Mouse (Mus musculus): ENCODE measurements around the gene Gm21915. TPM values are rescaled to one million over a fixed set of nuclear protein-coding genes. Genes with fewer than 3 reads are reported as not detected.

Gm21915 gene
- polyA plus RNA-seq, 1 experiment, result not detected

DNA sequence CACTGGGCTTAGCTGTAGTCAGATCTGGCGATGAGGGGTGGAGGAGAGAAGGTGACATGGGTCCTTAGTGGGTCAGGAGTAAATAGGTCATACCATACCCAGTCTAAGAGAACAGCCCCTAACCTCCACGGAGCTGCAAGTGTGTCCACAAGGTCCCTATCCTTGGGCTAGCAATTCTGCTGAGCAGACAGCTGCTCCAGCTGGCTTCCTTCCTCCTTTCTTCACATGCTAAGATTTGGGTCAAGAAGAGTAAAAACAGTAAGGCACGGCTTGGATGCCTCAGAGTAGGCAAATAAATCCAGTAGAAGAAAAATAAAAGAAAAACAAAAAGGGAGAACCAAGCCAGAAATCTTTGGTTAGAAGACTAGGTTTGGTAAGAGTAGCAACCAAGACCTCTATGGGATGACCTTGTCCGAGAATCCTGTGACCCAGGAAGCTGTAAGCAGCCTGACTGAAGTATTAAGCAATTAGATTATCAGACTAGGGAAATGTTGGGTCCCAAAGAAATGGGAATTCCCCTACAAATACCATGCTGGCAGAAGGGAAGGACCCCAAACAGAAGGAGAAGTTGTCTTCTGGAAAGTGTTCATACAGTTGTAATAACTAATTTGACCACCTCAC lies 19.1 kb upstream of the Gm21915 start:
- H3K4me3 ChIP-seq (ENCODE audit: extremely low read depth, insufficient read depth, insufficient read length), result no peak overlapping the region

GRCm38 (mm10) chr9:40652757-40653156 lies 17.7 kb upstream of the Gm21915 start:
- Histone ChIP-seq H3K27me3 (ENCODE audit: control insufficient read depth, insufficient read depth, low read length) (no peaks in the 10 kb centered on the region), H3K36me3 (ENCODE audit: control insufficient read depth, insufficient read depth, low read length) (no peaks in the 10 kb centered on the region), H3K4me3 (ENCODE audit: extremely low read depth, insufficient read depth, insufficient read length) (no peak overlapping the region), H3K4me1 (ENCODE audit: control insufficient read depth, insufficient read depth, insufficient read length) (no peaks in the 10 kb centered on the region), H3K27ac (ENCODE audit: insufficient read depth, low read length) (no peak overlapping the region)
- 19% methylated on average over 9 of the region's 9 CpGs for WGBS
- DNase-seq (ENCODE audit: low read depth in 1 of 2, low spot score in 2 of 2), result no peak
- TF ChIP-seq POLR2A (IDR thresholded peaks at IDR 0.05; ENCODE audit: low read depth, low read length) (no peak), CTCF (IDR thresholded peaks at IDR 0.05; ENCODE audit: extremely low read depth, insufficient read depth, insufficient read length, insufficient replicate concordance) (no peak)

More for the DNA sequence above, 19.1 kb upstream of the Gm21915 start:
- DNase-seq (ENCODE audit: low read depth in 1 of 2, low spot score in 2 of 2), result no peak
- no peaks in the 10 kb centered on the region for H3K4me1 ChIP-seq (ENCODE audit: control insufficient read depth, insufficient read depth, insufficient read length)
- no peaks in the 10 kb centered on the region for H3K36me3 ChIP-seq (ENCODE audit: control insufficient read depth, insufficient read depth, low read length)
- H3K27me3 ChIP-seq (ENCODE audit: control insufficient read depth, insufficient read depth, low read length), result no peaks in the 10 kb centered on the region
- H3K27ac ChIP-seq (ENCODE audit: insufficient read depth, low read length), result no peak overlapping the region
- TF ChIP-seq CTCF (IDR thresholded peaks at IDR 0.05; ENCODE audit: extremely low read depth, insufficient read depth, insufficient read length, insufficient replicate concordance) (no peak), POLR2A (IDR thresholded peaks at IDR 0.05; ENCODE audit: low read depth, low read length) (no peak)
- WGBS, result 40% methylated on average over 4 of the region's 4 CpGs

- WGBS, result 69% methylated on average over 9 of the region's 9 CpGs
- Histone ChIP-seq H3K36me3 (ENCODE audit: control insufficient read depth, insufficient read depth, low read length) (no peaks in the 10 kb centered on the region), H3K27me3 (ENCODE audit: control insufficient read depth, insufficient read depth, low read length) (no peaks in the 10 kb centered on the region)
Measured at GRCm38 (mm10) chr9:40666190-40666803, 4.1 kb upstream of the Gm21915 start.

DNA sequence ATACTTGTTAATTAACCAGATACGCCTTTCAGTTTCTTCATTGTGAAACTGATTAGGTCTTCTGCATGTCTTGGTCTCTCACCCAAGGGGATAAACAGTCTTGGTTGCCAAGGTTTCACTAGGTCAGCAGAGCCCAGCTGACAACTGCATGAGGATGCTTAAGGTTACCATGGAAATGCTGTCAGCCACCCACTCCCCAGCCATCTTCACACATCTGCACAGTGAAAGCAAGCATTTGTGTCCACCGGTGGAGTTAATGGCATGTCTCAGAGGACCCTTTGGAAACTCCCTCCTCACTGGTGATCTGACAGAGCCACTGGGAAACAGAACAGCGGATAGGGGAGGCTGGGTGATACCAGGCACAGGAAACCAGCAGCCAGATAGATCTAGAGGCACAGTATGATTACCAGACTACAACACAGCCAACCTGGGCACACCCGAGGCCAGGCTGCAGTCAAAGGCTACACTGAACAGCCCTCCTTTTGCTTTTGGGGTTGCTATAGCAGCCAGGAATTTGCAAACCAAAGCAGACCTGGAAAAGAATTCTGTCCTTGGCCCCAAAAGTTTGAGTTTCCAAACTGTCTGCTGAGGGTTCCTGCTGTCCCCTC lies 1.0 kb downstream of the Gm21915 start:
- WGBS, result 72% methylated on average over 4 of the region's 4 CpGs

More at GRCm38 (mm10) chr9:40666190-40666803, 4.1 kb upstream of the Gm21915 start:
- Histone ChIP-seq H3K27ac (ENCODE audit: insufficient read depth, low read length) (no peak overlapping the region), H3K4me1 (ENCODE audit: control insufficient read depth, insufficient read depth, insufficient read length) (no peaks in the 10 kb centered on the region), H3K4me3 (ENCODE audit: extremely low read depth, insufficient read depth, insufficient read length) (no peak overlapping the region)
- DNase-seq (ENCODE audit: low read depth in 1 of 2, low spot score in 2 of 2), result no peak
- no peak for TF ChIP-seq POLR2A (IDR thresholded peaks at IDR 0.05; ENCODE audit: low read depth, low read length)
- TF ChIP-seq CTCF (IDR thresholded peaks at IDR 0.05; ENCODE audit: extremely low read depth, insufficient read depth, insufficient read length, insufficient replicate concordance), result no peak

GRCm38 (mm10) chr9:40675203-40675958 lies 5.0 kb downstream of the Gm21915 start:
- no peaks in the 10 kb centered on the region for H3K27me3 ChIP-seq (ENCODE audit: control insufficient read depth, insufficient read depth, low read length)
- no peak overlapping the region for H3K27ac ChIP-seq (ENCODE audit: insufficient read depth, low read length)
- no peaks in the 10 kb centered on the region for H3K36me3 ChIP-seq (ENCODE audit: control insufficient read depth, insufficient read depth, low read length)
- 83% methylated on average over 12 of the region's 12 CpGs for WGBS
- no peak overlapping the region for H3K4me3 ChIP-seq (ENCODE audit: extremely low read depth, insufficient read depth, insufficient read length)
- H3K4me1 ChIP-seq (ENCODE audit: control insufficient read depth, insufficient read depth, insufficient read length), result no peaks in the 10 kb centered on the region
- no peak for DNase-seq (ENCODE audit: low read depth in 1 of 2, low spot score in 2 of 2)
- no peak for TF ChIP-seq CTCF (IDR thresholded peaks at IDR 0.05; ENCODE audit: extremely low read depth, insufficient read depth, insufficient read length, insufficient replicate concordance)
- TF ChIP-seq POLR2A (IDR thresholded peaks at IDR 0.05; ENCODE audit: low read depth, low read length), result no peak

More for the DNA sequence above, 1.0 kb downstream of the Gm21915 start:
- no peak overlapping the region for H3K4me3 ChIP-seq (ENCODE audit: extremely low read depth, insufficient read depth, insufficient read length)
- DNase-seq (ENCODE audit: low read depth in 1 of 2, low spot score in 2 of 2), result no peak
- no peak for TF ChIP-seq POLR2A (IDR thresholded peaks at IDR 0.05; ENCODE audit: low read depth, low read length)
- no peaks in the 10 kb centered on the region for H3K4me1 ChIP-seq (ENCODE audit: control insufficient read depth, insufficient read depth, insufficient read length)
- no peaks in the 10 kb centered on the region for H3K36me3 ChIP-seq (ENCODE audit: control insufficient read depth, insufficient read depth, low read length)
- no peak overlapping the region for H3K27ac ChIP-seq (ENCODE audit: insufficient read depth, low read length)
- no peaks in the 10 kb centered on the region for H3K27me3 ChIP-seq (ENCODE audit: control insufficient read depth, insufficient read depth, low read length)

- WGBS, result 63% methylated on average over 4 of the region's 4 CpGs
- Histone ChIP-seq H3K4me1 (ENCODE audit: control insufficient read depth, insufficient read depth, insufficient read length) (no peaks in the 10 kb centered on the region), H3K36me3 (ENCODE audit: control insufficient read depth, insufficient read depth, low read length) (no peaks in the 10 kb centered on the region), H3K4me3 (ENCODE audit: extremely low read depth, insufficient read depth, insufficient read length) (no peak overlapping the region), H3K27me3 (ENCODE audit: control insufficient read depth, insufficient read depth, low read length) (no peaks in the 10 kb centered on the region), H3K27ac (ENCODE audit: insufficient read depth, low read length) (no peak overlapping the region)
- no peak for TF ChIP-seq POLR2A (IDR thresholded peaks at IDR 0.05; ENCODE audit: low read depth, low read length)
- TF ChIP-seq CTCF (IDR thresholded peaks at IDR 0.05; ENCODE audit: extremely low read depth, insufficient read depth, insufficient read length, insufficient replicate concordance), result no peak
- no peak for DNase-seq (ENCODE audit: low read depth in 1 of 2, low spot score in 2 of 2)
Measured at GRCm38 (mm10) chr9:40678653-40679052, 8.2 kb downstream of the Gm21915 start.
